Mouse (Mus musculus): ENCODE results near the gene Tmem235.
"Not testable (repeated sequence)": the region's sequence is repeated elsewhere in the genome, so short reads cannot be mapped to it uniquely, and the experiment has no call there.

The Tmem235 gene

DNA sequence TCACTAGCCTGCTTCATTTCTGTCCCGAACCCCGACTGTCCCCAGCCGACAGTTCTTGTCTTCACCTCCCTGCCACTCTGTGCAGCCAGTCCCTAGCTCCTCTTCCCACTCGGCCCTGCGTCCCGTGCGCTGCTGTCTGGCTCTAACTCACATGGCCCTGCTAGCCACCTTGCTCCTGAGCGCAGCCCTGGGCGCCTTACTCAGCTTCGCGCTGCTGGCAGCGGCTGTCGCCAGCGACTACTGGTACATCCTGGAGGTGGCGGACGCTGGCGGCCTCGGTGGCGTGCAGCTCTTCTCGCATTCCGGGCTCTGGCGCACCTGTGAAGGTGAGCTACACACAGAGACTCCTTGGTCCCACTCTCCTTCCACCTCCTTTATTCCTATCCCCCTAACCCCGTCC, at the start of gene Tmem235:
Gene Tmem235 (plus strand): TSS at position 152 of the 400 bp plus-strand sequence.
- DNase-seq (ENCODE audit: low read depth, low spot score) = no peak

GRCm38 (mm10) chr11:117813867-117814266, 46.7 kb upstream of the Tmem235 start:
- no peak for DNase-seq (ENCODE audit: low read depth, low spot score)

DNA sequence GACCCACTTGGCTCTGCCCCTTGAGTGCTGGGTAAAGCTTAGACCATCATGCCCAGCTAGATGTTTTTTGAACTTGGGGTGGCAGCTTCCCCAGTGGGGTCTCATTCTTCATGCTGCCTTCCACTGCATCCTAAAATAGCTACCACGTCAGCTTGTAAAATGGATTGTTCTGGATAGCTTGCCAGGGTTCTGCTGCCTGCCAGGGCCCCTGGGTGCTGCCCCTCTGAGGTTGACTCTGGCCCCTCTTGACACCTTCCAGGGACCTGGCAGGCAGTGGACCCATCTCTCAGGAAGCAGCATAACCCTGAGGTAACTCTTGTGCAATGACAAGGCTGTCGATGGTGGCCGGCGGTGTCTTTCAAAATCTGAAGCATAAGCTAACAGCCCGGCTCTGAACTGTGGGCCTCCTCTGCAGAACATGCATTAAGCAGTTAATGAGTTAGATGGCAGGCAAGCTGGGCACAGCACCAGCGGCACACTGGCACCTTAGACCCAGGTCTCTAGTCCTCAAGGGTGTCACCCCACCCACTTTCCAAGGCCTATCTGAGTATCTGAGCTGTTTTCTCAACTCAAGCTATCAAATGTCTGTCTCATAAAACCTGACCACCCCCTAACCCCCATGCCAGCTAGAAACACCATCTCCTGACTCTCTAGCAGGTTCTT, 45.7 kb upstream of the Tmem235 start:
- no peak for DNase-seq (ENCODE audit: low read depth, low spot score)

DNA sequence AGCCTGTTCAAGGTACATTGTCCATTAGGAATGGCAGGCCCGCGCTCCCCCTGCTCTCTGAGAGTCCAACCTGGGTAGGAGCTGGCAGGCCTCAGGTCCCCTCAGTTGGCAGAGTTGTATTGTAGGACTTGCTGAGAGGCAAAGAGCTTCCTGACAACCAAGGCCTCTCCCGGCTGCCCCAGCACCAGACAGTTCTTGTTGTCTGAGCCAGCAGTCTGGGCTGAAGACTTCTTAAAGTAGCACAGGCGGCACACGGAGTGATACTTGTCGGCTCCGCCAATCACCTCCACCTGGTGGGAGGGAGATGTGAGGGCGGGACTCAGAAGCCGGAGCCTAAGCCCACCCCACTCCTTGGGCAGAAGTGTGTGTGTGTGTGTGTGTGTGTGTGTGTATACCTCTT, 44.7 kb upstream of the Tmem235 start:
- DNase-seq (ENCODE audit: low read depth, low spot score) = not testable (repeated sequence)

DNA sequence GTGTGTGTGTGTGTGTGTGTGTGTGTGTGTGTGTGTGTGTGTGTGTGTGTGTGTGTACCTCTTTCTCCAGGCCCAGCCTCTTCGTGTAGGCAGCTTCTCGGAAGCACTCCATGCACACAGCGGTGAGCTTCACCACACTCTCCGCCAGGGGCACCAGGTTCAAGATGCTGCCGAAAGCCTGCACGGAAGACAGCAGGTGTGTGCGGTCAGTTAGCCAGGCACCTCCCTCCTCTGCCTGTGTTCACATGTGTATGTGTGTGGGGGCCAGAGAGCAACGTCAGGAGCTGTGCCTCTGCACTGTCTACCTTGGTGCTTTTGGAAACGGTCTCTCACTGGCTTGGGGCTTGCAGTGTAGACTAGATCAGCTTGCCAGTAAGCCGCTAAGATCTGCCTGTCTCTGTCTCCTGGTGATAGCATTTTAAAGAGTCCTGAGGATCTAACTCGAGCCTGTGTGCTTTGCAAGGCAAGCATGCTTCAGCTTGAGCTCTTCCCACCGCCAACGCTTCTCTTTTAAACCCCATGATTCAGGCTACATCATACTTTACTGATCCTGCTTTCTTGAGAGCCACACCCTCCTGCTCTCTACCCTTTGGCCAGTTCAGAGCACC, 44.1 kb upstream of the Tmem235 start:
- DNase-seq (ENCODE audit: low read depth, low spot score) = no peak

DNA sequence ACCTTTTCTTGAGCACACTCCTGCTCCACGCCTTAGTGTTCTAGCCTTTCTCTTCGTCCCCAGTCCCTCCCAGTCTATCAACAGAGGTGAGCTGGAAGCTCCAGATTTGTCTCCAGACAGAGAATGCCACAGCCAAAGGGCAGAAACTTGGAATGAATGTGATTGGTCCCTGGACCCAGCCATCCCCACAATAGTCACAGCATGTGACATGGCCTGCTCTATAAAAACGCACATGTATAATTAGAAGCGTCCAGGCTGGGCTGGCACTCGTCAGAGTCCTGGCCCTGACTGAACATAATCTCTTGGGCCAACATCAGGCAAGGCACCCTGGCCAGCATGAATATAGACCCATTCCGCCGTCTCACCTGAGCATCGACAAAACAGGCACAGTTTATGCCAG, 41.5 kb upstream of the Tmem235 start:
- no peak for DNase-seq (ENCODE audit: low read depth, low spot score)

DNA sequence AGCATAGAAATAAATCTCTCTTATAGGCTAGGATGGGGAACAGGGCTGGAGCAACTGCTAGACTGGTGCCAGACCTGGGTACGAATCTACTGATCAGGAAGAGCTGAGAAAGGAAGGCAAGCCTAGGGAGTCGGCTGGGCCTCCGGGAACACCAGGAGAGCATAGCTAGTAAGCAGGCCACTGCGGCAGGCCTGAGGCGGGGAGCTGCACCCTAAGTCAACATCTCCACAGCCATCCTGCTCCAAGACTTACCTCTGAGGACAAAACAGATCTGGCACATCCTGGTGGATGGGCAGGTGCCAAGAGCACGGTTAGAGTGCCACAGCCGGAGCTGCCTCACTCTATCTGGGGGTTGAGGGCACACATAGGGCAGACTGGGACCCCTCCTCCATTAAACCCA, 40.4 kb upstream of the Tmem235 start:
- no peak for DNase-seq (ENCODE audit: low read depth, low spot score)

DNA sequence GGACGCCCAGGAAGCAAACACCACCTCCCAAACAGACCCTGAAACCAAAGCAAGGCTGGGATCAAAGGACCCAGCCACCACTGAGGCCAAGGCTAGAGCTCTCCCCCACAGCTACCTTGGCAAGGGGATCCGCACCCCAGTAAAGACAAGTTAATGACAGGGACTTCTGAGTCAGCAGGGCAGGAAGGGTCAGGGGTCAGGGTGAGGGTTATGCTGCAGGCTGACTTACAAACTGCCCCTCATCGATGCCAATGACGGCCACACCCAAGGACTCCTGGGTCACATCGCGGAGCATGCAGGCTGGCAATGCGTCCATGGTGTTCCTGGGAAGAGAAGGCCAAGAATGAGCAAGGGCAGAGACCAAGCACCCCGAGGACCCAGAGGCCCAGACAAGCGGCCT, 38.7 kb upstream of the Tmem235 start:
- no peak for DNase-seq (ENCODE audit: low read depth, low spot score)

DNA sequence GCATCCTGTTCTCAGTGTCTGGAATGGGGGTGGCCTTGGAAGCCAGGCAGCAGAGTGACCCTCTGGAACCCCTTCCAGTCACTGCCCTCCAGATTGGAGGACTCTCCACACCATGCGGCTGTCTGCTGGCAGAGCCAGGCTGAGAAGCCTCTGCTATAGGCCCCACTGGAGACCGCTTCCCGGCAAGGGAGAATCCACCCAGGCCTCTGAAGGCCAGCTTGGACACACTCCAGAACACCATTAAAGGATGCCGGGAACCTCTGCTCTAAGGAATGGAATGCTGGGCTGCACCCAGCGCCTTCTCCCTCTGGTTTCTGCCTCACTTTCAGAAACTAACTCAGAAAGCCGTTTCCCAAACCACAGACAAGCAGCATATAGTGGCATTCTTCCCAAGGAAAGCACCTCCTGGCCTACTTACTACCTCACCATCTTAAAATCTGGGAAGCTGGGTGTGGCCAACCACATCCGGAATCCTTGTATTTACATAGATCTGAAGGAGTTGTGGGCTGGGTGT, 37.8 kb upstream of the Tmem235 start:
- peak; percentile 98 for DNase-seq (ENCODE audit: low read depth, low spot score)

- DNase-seq (ENCODE audit: low read depth, low spot score) = peak; percentile 23
Measured at GRCm38 (mm10) chr11:117823411-117823810, 37.1 kb upstream of the Tmem235 start.

GRCm38 (mm10) chr11:117824060-117824969, 36.2 kb upstream of the Tmem235 start:
- peak; percentile 94 for DNase-seq (ENCODE audit: low read depth, low spot score)

DNA sequence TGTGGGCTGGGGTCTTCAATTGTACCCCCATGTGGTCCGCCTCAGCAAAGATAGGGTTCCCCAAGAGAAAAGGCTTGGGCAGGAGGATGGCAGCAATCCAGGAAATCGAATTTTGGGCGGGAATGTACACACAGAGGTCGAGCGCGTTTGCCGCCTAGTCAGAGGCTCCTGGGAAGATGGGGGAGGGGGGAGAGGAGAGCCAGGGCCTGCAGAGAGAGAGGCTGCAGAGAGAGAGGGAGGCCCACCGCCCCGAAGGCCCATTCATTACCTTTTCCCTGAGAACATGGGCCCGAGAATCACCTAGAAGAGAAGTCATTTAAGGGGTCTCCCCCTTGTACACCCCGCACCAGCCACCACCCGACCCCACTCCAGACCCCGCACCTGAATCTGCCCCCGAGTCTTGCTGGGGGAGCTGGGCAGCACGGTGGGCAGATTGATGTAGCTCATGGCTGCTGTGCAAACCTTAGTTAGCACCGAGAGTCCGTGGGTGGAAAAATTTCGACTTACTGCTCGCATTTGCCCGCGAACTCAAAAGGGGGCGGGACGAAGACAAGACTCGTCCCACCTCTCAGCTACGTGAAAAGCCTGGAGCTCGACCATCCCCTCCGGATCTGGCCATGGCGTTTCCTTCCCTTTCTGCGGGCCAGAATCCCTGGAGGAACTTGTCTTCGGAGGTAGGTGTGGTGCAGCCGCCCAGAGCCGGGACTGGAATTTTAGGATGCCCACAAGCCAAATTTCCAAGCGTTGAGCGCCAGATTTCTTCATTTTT, 35.0 kb upstream of the Tmem235 start, which contains the start of the genes Afmid and Tk1:
Gene Afmid (plus strand): TSS at position 592 of the 769 bp plus-strand sequence.
Gene Tk1 (minus strand): TSS at position 760 of the 769 bp plus-strand sequence.
- peak; percentile 97 for DNase-seq (ENCODE audit: low read depth, low spot score)

DNA sequence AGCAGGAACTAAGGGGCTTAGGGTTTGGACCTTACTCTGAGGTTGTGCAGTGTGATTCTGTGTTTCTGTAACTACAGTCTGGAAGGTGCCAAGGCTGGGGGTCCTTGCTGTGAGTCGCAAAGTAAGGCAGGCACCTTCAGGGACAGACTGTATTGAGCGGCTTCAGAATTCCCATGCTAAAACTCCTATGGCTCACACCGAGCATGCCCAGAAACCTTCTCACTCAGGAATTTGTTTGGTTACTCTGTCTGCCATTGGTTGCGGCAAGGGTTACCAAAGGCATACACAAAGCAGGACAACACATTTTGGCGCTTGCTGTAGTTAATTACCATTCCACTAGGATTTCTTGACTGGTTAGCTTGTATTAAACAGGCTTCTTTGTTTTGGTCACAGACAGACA, 34.4 kb upstream of the Tmem235 start:
- DNase-seq (ENCODE audit: low read depth, low spot score) = peak; percentile 85

GRCm38 (mm10) chr11:117826916-117827315, 33.6 kb upstream of the Tmem235 start:
- no peak for DNase-seq (ENCODE audit: low read depth, low spot score)

DNA sequence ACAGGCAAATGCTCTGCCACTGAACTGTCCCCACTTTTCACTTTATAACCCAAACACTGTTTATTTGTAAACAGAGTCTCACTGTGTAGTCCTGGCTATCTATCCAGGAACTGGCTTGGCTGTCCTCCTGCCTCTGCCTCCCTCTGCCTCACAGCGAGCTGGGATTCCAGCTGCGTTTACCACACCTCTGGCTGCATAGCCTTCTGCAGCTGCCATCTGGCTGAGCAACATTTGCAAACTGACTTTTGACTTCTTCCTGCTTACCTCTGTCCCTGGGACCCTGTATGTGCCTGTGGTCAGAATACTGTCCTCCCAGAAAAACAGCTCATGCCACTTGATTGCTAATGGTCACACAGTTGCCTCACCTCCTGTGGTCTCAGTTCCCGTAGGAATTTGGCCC, 33.2 kb upstream of the Tmem235 start:
- no peak for DNase-seq (ENCODE audit: low read depth, low spot score)

DNA sequence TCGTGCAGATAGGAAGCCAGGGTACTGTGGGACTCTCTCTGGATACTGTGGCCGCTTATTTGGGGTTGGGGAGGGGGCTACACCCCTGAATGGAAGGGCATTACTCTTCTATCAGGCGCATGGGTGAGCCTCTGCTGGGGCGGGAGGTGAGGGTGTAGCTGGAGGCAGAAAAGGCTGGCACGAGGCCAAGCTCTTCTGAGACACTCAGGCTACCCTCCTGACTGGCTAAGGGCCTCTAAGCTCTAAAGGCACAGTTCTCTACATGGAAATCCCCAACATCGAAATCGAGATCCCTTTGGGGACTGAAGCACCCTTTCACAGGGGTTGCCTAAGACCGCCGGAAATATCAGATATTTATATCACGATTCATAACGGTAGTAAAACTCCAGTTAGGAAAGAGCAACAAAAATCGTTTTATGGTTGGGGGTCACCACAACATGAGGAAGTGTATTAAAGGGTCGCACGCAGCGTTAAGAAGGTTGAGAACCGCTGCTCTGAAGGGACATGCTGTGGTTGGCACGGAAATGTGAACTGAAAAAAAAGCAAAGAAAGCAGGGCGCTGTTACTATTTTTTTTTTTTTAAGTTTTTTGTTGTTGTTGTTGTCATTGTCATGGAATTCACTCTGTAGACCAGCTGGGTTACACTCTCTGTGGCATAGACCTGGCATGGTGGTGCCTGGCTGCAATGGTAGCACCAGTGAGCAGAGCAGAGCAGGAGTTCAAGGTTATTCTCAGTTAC, 32.2 kb upstream of the Tmem235 start:
- DNase-seq (ENCODE audit: low read depth, low spot score) = peak; percentile 67

DNA sequence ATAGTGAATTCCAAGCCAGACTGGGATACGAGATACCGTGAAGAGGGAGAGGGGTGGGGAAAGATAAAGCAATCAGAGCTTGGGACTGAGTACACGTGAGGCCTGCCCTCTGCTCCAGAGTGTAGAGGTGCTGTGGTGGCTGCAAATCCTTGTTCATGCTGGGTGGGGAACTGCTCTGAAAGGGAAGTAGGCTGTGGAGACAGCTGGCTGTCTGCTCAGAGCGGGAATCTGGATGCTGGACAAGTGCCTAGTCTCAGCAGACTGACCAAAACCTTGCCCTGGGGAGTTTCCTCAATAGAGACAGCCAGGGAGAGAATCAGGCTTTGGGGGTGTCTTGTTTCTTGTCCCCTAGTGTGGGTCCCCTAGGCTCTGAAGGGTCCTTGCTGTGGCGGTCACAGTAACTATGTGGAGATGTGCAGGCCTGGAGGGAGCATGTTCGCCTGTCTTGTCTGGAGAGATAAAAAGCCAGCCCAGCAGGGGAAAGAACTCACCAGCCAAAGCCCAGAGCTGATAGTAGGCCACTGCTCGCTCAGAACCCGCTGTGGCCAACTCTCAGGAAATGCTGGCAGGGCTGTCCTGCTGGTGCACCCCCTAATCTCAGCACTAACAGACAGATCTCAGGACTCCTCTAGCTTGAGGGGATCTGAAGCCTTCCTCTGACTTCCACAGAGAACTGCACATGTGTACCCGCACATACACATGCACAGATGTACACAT, 31.5 kb upstream of the Tmem235 start:
- peak; percentile 74 for DNase-seq (ENCODE audit: low read depth, low spot score)

- DNase-seq (ENCODE audit: low read depth, low spot score) = peak; percentile 50
Measured at GRCm38 (mm10) chr11:117829671-117830215, 30.8 kb upstream of the Tmem235 start.

DNA sequence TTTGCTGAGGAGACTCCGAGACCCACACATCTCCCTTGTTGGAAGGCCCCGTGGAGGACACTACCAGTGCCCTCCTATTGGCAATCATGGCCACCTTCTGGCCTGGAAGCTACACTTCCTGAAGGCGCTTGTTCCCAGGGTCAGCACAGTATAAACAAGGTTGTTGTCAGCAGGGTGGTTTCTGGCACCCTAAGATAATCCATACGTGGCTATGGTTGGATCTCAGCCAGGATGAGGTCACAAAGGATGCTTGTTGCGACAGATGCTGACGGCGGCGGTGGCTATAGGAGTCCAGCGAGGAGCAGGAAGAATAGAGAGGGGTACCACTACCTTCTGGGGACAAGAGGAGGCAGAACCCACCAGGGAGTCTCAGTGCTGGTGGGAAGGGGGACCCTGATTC, 30.2 kb upstream of the Tmem235 start:
- no peak for DNase-seq (ENCODE audit: low read depth, low spot score)
